Mouse (Mus musculus): ENCODE results near the gene Dek.

The Dek gene

DNA sequence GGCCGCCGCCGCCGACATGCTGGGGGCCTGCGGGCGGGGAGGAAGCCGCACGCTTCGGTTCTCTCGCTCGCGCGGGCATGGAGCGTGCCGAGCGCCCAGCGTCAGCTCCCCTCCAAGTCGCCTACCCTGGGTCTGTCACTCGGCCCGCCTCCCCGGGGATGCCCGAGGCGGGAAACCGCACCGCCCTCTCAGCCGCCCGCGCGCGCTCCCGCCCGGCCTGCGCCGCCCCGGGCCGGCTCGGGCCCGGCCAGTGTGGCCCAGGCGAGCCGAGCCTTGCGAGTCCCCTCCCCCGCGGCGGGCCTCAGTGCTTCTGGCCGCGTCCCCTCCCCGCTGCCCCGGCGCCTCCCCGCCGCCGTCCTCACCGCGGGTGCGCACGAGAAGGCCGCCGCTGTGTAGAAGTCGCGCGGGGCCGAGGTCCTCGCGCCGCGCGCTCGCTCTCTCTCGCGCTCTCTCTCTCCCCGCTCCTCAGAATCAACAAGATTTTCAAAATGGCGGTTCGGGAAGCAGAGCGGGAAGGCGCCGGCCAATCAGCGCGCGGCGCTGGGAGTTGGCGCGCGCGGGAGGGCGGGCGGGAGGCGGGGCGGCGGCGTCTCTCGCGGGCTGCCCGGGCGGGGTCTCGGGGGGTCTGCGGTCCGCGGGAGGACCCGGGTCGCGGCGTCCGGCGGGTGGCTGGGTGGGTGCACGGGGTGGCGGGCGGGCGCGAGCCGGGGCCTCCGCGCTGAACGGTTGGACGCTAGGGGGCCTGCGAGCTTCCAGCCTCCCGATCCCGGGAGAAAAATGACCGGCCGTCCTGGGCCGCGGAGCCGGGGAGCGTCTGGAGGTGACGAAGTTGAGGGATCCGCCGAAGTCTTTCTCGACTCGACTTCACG is at the start of gene Dek:
TSS of gene Dek (minus strand) at position 491 of the 869 bp plus-strand sequence.
- DNase-seq, result peak; percentile 79

DNA sequence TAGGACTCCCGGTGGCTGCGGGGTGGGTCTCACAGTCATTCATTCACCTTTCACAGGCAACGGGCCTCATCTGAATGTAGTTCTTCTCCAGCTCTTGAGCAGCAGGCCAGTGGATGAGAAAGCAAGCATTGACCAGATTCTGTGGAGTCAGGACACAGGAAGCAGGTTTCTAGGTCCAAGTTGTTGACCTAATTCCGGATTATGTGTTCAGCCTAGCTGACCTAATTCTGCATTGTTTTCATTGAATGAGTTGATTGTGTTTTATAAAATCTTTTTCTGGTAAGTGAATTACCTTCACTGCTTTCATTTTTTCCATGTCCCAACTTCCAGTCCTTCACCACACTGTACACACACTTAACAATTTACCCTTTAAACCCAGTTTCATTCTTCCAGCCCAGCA is 48.9 kb upstream of the Dek start:
- DNase-seq, result no peak

DNA sequence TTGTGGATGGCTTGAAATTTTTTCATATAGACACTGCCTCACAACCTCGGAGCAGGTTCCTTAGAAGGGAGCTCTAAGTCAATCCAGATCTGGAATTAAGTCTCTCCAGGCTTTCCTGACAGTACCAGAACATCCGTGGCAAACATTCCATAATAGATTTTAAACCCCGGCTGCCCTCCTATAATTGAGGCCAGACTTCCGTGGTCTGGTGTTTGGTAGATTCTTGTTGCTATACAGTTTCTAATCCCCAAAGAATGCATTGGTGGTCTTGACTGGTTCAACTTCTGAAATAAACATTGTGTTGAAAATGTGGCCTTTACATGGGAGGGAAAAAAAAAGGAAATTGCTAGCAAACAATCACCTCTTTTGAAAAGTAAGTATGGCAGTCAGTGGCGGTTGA is 47.2 kb upstream of the Dek start:
- no peak for DNase-seq

DNA sequence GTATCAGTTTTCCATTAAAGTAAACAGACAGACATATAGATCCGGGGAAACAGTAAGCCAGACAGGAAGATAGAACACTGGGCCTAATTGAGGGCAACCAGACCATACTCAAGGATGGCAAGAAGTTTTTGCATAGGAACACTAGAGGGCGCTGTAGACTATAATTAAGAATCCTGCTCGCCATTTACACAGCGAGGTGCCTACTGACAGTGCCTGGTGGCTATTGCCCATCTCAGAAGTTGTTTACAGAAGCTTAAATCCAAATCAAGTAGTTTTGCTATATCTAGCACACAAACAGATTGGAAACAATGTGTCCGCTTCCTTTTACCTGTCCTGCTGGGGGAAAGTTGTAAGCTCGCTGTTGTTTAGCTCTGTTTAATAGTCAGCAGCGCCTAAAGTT is 46.4 kb upstream of the Dek start:
- DNase-seq, result no peak

DNA sequence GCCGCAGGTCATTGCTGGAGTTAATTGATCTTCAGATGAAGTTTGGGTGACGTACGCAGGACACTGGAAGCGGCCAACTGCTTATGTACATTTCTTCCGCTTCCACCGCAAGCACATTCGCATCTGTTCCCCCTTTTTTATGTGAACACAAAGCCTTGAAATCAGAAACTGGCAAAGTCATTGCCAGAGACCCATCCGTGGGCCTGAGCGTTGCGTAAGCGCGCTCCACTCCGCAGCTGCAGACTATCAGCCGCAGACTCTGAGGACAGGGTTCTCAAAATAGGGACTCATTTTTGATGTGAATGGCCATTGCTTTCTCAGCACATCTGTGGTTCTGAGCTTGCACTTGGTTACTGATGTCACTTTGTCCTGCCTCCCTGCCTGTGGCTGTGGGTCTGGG is 45.1 kb upstream of the Dek start:
- no peak for DNase-seq

DNA sequence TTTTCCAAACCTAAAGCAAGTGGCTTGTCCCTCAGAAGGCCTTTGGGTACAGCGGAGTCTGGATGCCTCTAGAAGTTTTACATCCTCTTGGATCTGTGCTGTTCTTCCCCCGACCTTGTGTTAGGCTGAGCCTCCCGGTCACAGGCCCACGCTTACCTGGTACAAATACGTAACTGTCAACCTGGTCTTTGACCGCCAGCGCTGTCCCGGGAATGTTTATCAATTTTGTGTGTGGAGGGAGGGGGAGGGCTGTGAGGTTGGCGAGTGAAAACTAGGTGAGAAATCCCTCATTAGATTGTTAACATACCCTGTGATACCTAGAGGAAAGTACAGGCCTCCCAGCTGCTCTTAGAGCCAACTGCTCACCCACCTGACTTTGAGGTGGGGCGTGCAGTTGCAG is 44.0 kb upstream of the Dek start:
- DNase-seq, result no peak

DNA sequence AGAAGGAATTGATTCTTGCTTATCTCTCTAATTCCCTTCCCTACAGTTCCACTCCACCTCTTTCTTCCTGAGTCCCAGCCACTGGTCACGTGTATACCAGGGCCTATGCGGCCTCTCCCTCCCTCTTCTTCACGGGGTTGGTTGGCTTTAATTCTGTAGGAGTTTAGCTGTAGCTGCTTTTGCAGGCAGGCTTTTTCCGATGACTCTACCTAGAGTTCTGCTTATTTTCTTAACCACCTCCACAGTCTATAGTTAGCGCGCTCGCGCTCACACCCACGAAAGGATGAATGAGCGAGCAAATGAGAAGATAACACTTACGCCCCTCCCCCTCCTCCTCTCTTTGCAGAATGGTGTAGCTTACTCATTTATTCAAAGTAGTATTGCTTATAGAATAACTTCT is 42.6 kb upstream of the Dek start:
- DNase-seq, result peak; percentile 71

DNA sequence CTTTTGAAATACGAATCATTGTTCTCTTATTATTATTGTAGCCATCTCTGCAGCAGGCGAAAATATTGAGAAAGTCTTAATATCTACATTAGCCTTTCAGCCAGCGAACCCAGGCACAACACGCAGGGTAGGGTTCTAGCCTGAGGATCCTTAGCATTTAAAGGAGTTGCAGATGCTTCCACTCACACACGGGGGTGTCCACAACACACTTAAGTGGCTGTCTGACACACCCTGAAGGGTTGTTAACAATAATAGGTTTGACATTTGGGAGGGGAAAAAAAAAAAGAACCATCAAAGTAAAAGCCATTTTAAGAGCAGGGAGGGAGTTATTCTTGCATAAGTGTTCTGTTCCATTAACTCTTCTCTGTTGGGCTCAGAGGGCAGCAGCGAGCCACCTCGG is 40.4 kb upstream of the Dek start:
- no peak for DNase-seq

DNA sequence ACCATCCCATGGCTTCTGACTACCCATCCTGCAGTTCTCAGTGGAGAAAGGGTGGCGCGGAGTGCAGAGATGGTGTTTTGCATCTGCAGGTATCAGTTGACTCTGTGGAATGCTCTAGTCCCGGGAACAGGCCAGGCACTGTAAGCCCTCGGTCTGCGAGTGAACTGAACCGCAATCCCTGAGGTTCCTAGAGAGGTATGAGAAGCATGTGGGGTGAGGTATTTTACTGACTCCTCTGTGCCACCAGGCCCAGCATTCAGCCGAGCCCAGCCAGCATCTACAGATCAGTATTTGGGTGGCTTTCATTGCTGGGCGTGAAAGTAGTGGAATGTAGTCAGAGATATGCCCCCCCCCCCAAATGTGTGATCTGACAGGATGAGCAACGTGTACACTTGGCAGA is 39.9 kb upstream of the Dek start:
- no peak for DNase-seq

DNA sequence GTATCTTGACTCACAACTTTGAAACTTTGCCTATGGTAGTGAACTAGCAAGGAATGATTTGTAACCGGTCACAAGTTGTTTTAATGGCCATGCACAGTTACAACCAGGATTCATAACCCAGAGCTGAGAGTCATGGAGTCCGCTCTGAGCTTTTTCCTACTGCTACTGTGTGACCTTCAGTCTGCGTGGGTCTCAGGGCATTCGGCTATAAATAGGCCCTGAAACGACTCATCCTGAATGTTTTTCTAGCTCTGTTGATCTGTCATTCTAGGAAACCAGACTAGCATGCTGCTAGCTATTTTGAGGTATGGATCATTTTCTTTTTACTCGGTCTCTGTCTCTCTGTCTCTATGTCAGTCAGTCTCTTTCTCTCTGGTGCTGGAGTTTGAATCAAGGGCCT is 36.8 kb upstream of the Dek start:
- no peak for DNase-seq

DNA sequence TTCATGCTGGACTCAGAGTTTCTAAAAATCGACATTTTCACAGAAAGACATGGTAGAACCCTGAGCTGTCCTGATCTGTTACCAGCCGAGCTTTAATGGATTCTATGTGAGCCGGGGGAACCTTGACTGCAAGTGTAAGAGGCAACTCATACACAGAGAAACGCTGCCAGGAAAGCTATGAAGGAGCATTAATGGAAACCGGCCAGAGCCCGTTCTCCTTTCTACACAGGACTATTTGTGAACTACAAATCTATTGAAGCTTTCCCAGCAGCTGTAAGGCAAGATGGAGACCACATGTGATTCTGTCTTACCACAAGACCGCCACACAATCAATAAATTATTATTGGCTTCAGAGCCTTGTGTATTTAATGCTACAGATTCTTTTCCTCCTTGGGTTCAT is 29.7 kb upstream of the Dek start:
- no peak for DNase-seq

DNA sequence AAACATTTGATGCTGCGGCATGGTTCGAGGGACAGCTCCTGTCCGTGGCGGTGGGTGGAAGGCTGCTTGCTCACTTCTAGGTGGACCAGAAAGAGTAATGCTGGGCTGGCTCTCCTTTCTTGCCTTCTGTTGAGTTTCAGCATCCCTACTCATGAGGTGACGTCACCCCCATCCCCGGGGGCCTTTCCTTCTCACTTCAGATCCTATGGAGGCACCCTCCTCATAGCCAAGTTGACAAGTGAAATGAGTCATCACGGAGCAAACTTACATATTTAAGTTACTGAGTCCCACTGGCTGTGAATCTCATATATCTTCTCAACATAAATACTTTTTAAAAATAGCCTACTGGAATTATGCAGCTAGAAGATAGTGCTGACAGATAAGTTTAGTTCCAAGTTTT is 28.8 kb upstream of the Dek start:
- DNase-seq, result peak; percentile 48

DNA sequence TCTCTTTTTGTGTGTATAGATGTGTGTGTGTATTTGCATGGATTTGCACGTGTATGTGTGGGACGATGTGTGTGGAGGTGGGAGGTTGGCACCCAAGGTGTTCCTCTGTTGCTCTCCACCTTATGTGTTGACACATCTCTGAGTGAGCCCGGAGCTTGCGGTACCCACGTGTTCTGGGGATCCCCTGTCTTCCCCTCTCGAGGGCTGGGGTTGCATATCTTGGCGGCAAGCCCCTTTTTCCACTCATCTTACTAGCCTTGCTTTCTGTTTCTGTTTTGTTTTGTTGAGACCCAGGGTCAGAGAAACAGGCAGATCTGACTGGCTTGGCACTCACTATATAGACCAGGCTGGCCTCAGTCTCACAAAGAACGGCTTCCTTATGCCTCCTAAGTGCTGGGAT is 27.1 kb upstream of the Dek start:
- no peak for DNase-seq

DNA sequence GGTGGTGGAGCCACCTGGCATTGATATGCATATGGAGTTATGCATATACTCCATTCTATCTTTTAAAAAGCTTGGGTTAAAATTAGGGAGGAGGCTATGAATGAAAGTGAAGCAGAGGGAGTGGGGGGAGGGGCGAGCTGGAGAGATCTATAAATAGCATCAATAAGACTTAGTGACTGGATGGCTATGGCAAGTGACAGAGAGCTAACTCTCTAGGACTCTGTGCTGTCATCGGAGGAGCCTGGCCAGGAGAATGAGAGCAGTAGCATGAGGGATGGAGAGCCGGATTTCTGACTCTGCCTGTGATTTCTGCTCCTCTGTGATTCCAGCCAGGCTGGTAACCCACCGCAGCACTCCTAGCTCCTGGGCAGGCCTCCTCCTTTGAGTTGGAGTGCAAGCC is 23.1 kb upstream of the Dek start:
- DNase-seq, result no peak

DNA sequence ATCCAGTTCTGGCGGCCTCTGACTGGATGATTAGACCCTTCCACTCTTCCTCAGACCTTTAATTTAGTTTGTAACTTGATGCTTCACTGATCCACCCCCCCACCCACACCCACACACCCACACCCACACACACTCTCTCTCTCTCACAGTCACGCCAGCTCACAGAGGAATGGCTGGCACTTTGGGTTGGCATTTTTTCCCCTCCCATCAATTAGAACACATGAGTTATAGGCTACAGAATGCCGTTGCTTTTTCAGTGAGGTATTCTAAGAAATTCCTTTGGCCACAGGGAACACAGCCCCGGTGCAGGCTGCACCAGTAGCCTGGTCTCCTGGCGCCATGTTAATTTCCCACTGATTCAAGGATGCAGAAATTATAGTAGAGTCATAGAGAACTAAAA is 19.6 kb upstream of the Dek start:
- DNase-seq, result no peak

DNA sequence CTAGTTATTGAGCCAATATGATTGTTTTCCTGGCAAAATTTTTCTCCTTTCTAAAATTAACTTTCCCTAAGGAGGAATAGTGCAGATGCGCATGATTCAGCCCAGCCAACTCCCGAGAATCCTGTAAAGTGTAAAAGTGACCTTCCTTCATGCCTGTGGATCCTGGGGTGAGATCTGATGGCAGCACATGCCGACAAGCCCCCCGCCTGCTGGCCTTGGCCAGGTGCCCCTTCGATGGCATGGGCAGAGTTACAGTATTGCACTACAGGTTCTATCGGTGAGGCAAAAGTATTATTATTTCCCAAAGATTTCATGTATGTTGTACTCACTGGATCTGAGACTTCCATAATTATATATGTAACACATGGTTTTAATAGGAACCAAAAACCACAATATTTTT is 19.0 kb upstream of the Dek start:
- DNase-seq, result no peak

DNA sequence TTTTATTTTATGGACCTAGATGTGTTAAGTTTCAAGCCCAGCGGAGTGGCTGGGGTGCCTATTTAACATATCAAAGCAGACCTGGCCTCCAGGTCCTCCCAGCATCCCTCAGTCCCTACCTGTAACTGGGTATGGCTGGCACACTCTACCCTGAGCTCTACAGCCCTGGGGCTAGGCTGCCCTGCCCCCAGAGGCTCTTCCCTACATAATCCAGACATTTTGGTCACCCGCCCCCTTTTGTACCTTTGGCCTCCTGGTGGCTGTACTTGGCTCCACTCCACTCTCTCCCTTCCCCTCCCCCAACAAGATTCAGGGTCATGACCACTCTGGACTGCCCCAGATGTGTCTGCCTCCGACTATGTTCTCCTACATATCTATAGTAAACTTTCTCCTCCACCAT is 18.4 kb upstream of the Dek start:
- DNase-seq, result no peak

DNA sequence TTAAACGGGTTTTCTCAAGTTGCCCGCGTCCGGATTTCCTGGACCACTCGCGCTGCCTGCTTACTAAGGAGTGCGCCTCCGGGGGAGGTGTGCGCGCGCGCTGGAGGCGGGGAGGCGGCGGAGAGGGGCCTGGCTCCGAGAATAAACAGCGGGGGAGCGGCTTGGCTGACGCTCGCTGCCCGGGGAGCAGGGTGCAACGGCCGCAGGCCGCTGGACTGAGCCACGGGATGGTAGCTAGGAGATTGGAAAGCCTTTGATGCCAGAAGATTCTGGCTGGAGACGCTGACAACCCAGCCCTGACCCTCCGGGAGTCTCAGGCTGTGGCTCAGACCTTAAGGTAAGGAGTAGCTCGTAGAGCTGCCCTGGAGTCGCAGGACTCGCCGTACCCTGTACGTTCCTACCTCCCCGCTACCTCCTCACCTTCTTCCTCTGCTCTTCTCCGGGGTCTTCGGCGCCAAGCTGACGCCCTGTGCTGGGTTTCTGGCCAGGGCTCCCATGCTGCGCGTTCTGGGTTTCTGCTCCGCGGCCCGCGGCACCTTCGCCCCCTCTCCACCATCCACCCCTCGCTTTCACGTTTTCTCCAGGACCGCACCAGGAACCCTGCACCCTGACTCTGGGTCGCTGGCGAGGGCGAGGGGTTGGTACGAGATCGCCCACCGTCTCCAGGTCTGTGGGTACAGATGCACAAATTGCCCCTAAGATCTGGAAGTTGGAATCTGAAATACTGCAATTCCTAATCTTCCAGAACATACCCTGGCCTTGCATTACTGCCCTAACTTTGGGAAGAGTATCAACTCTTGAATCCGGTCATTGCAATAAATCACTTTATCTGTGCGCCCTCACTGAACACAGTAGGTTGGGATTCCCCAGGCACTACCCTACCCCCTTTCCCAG is 16.8 kb upstream of the Dek start, which contains the start of gene Rnf144b:
TSS of gene Rnf144b (plus strand) at position 120 of the 894 bp plus-strand sequence.
- DNase-seq, result peak; percentile 58

DNA sequence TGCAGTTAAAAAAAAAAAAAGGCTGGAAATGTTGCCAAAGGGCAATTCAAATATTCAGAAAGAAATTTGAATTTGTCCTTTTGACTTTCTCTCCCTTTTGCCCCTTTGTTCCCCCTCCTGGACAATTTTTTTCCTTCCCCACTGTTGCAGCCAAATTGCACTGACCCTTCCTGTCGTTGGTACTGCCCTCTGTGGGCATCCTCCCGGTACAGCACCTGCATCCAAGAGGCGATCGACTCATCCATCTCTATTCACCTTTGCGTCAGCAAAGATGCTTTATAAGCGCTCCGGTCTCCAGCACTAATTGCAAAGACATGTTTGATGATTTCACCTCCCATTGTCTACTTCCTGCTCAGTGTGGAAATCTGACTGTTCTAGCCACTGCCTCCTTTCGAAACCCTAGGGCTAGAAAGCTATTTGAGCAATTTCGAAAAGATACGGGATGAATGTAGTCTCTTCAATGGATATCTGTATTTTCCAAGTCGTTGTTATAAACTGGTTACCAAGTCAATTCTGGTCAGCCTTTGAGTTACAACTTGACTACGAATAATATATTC is 15.4 kb upstream of the Dek start:
- no peak for DNase-seq

DNA sequence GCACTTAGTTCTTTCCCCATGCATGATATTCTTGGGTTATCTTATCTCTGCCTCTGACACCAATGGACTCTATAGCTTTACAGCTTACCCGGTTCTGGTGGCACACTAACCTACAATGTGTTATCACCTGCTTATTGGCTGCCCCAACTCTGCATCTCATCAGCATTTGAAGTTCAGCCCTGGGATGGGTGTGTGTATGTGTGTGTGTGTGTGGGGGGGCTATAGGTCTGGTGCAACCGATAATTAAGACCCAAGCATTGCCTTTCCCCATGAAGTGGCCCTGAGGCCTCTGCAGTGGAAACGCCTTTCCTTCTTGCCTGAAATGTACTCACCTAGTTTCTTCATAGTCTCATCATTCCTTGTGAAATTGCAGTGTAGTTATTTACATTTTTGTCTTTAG is 10.0 kb upstream of the Dek start:
- DNase-seq, result no peak

DNA sequence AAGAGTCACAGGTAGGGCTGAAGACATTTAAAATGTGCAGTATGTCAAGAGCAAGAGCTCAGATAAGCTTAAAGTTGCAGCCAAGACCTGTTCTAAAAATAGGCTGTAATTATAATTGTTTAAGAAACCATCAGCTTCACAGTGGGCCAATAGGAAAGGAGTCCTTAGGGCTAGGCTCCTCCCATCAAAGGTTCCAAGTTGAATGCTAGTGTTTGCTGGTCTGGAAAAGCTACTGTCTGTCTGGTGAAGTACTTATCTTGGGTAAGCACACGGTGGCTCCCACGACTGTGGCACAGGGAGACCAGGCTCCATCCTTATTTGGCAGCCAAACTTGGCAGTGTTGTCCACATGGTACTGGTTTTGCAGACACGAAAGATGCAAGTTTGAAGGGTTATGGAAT is 6.9 kb upstream of the Dek start:
- DNase-seq, result no peak

DNA sequence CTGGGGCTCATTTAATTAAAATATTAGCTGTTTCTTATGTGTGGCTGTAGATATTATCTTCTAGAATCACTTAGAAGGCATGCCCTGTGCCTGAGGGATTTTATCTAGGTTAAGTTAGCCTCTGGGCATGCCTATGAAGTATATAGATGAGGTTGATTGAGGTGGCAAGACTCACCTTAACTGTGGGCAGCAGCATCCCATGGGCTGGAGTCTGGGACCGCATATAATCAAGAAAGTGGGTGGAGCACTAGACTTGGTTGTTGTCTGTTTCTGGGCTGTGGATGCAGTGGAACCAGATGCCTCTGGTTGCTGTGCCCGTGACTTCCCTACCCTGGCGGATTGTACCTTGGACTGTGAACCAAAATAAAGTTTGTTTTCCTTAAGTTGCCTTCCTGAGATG is 6.1 kb upstream of the Dek start:
- no peak for DNase-seq

DNA sequence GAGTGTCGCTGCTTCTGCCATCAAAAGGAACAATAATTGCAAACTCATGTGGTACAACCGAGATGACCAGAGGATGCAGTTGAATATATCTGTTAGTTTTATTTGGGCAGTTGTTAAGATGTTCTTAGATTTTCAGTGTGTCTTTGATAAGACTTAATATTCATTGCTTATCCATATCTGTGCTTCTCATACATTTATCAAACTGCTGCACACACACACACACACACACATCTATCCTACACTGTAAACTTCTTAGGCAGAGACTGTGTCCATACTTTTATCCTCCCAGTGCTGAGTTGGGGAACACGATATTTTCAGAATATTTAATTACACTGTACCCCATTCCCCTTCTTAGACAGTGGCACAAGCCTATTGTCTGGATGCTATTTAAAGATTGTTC is 5.2 kb upstream of the Dek start:
- no peak for DNase-seq

DNA sequence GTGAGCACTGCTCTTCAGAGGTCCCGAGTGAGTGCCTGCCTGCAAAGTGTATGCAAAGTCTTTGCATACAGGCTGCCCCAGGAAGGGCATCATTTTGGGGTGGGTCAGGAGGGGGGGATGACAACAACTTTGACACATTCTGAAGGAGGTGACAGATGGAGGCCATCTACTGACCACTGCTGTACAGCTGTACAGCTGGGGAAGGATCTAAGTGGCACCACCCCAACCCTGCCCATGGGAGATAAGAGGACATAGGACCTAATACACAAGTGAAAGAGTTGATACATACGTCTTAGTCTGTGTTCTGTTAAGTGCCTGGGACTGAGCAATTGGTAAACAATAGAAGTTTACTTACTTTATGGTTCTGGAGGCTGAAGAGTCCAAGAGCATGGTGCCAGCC is 3.2 kb upstream of the Dek start:
- no peak for DNase-seq

Measured in right cerebral cortex, postnatal 14 days (tissue).